Mouse (Mus musculus) heart, postnatal 14 days (tissue): ENCODE results near the gene Zfp3. TPM values are rescaled to one million over a fixed set of nuclear protein-coding genes. Genes with fewer than 3 reads are reported as not detected.
A peak's percentile ranks its signal among the peaks of the same experiment; 100 is the strongest.

ENCODE experiments used
- DNase-seq, 2 experiments: peaks; one replicate each; pipeline ENCODE4 v3.0.0; 2021 to 2022
- intact Hi-C: fragments of 180-260 bp; cut with DNase I; formaldehyde crosslinking; loops from one replicate; pipeline ENCODE4 v1.15.1; 2025
- microRNA-seq, 2 experiments: library from miRNA; unstranded; fragments of <30 nt; microRNA quantifications; one replicate each; pipeline ENCODE4 v1.2.0; 2021 to 2022
- total RNA-seq, 2 experiments: library from RNA; stranded (reverse); gene quantifications; 2 replicates each; pipeline ENCODE4 v1.2.3; 2021

The Zfp3 gene
- total RNA-seq, 2 experiments from 2014 or later, result 8.3 to 8.7 TPM

- intact Hi-C loops, result no loop called here
- no peak for DNase-seq
Observed at GRCm38 (mm10) chr11:70803711-70804200, 39.7 kb downstream of the Zfp3 start.

- no peak for DNase-seq
- intact Hi-C loops, result no loop called here
Observed at GRCm38 (mm10) chr11:70804395-70804794, 40.4 kb downstream of the Zfp3 start.

DNA sequence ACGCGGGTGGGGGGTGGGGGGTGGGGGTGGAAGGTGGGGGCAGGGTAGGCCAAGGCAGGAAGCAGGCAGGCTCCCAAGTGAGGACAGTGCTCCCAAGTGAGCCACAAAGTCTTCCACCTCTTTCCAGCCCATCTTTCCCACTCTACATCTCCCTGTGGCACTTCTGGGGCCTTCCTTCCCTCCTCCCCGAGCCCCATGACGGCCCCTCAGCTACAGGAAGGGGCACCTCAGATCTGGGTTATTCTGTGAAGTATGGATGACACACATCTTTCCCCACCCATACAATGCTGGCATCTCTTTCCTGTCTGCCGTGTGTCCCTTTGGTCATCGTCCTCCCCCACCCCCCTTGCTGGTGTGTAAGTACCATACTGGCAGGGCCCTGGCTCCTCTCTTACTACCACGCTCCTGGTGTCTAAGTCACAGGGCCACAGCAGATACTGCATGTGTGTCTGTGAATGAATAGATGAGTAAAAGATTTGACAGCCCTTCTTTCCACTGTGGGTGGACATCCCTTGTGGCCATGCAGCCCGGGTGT is 41.7 kb downstream of the Zfp3 start:
- no peak for DNase-seq

GRCm38 (mm10) chr11:70806697-70807096 is 42.7 kb downstream of the Zfp3 start:
- intact Hi-C loops, result no loop called here
- DNase-seq, result no peak

More for the DNA sequence above, 41.7 kb downstream of the Zfp3 start:
- intact Hi-C loops, result no loop called here

DNA sequence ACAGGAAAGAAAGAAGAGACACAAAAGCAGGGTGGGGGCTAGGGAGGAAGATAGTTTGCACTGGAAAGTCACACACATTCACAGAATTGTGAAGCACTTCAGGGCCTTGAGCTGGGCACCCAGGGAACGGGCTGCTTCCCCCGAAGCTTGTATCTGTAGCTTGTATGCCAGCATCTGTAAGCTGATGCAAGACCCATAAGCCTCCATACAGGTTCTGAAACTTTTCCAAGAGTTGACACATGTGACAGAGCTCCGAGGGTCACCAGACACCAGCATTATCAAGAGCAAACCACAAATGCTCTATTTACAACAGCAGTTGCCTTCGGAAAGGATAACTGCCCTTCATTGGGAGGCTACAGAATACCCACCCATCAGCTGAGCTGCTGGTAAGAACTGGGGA is 43.6 kb downstream of the Zfp3 start:
- no peak for DNase-seq
- intact Hi-C loops, result no loop called here

- DNase-seq, result no peak
- intact Hi-C loops, result no loop called here
Observed at GRCm38 (mm10) chr11:70808101-70808500, 44.1 kb downstream of the Zfp3 start.

- DNase-seq, result no peak
- intact Hi-C loops, result no loop called here
Observed at GRCm38 (mm10) chr11:70809011-70809410, 45.0 kb downstream of the Zfp3 start.

DNA sequence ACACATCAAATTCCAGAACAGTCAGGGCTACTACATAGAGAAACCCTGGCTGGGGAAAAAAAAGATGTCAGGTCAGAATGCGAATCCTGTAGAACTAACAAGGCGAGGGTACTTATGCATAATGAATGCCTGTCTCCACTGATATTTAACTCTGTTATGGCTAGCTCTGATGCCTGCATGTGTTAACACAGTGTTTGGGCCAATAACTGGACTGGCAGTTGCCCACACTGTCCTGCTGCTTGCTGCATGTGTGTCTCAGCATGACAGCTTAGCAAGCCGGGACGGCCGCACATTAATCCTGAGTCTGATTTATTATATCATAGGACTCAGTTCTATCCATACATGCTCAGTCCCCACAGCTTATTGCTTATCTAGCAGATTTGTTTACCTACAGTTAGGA is 47.0 kb downstream of the Zfp3 start:
- intact Hi-C loops, result no loop called here
- no peak for DNase-seq

DNA sequence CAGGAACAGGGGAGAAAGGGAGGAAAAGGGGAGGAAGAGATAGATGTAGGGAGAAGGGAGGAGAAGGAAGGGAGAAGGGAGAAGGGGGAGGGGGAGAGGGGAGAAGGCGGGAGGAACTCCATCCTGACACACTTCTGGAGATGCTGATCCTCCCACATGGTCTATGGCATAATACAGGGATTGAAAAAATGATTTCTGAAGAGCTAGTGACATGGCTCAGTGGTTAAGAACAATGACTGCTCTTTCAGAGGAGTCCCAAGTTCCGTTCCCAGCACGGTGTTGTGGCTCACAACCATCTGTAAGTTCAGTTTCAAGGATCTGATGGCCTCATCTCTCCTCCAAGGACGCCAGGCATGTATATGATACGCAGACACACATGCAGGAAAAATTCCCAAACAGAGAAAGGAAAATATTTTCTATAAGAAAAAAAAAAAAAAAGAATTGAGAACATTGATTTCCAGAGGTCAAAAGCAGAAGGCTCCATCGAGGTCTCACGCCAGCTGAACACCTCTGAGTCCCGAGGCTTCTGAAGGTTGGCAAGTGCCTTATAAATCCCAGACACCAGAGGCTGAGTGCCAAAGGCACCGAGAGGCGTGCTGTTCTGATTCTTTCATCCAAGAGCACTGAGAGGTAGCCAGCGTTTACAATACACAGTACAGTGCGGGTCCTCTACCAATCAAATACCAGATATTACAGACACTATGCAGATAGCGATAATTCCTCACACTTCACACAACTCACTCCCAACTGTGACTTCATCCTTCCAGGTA is 47.6 kb downstream of the Zfp3 start:
- intact Hi-C loops, result no loop called here
- DNase-seq, result no peak

DNA sequence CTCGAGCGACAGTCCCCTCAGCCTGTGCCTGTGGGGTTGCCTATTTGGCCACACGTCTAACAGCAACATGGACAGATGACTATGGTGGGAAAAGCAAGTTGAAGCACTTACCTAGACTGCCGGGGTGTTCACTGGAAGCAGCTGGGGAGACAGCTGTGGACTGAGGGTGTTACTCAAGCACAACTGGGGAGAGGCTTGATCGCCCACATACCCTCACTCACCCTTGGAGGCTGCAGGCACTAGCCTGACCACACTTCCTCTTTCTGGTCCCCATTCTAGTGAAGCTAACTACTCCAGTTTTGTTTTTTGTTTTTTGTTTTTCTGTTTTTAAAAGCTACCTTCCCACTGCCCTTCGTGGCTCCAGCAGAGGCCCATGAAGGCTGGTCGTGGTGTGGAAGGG is 48.4 kb downstream of the Zfp3 start, which contains the start of gene Scimp:
Gene Scimp (minus strand): TSS at position 222 of the 400 bp plus-strand sequence.
- intact Hi-C loops, result no loop called here

GRCm38 (mm10) chr11:70815071-70815470 is 51.1 kb downstream of the Zfp3 start:
- intact Hi-C loops, result no loop called here
- no peak for DNase-seq

More for the DNA sequence above, 48.4 kb downstream of the Zfp3 start, which contains the start of gene Scimp:
- DNase-seq, result no peak

GRCm38 (mm10) chr11:70815498-70816078 is 51.6 kb downstream of the Zfp3 start:
- intact Hi-C loops, result loop anchor here (1.0 kb wide), 1 partner anchor 37 kb away; no protein-coding TSS in a partner anchor
- DNase-seq, result peak; percentile 46 to 74

- DNase-seq, result no peak
- intact Hi-C loops, result loop anchor here (1.0 kb wide), 1 partner anchor 38 kb away; no protein-coding TSS in a partner anchor
Observed at GRCm38 (mm10) chr11:70816770-70817169, 52.8 kb downstream of the Zfp3 start.

DNA sequence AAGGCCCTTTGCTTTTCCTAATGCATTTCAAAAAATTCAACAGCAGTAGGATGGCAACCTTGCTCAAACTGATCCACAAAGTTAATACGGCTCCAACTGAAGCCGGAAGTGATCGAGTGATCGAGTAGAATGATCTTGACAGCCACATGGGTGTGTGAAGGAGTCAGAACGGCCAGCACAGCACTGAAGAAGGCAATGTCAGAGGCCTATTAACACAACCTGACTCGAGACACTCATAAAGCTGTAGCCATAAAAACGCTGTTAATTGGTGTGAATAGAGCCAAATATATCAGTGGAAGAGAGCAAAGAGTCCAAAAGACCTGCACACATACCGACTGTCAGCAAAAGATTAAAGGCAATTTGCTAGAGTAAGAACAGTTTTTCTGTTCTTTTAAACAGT is 56.1 kb downstream of the Zfp3 start:
- DNase-seq, result no peak
- intact Hi-C loops, result no loop called here

DNA sequence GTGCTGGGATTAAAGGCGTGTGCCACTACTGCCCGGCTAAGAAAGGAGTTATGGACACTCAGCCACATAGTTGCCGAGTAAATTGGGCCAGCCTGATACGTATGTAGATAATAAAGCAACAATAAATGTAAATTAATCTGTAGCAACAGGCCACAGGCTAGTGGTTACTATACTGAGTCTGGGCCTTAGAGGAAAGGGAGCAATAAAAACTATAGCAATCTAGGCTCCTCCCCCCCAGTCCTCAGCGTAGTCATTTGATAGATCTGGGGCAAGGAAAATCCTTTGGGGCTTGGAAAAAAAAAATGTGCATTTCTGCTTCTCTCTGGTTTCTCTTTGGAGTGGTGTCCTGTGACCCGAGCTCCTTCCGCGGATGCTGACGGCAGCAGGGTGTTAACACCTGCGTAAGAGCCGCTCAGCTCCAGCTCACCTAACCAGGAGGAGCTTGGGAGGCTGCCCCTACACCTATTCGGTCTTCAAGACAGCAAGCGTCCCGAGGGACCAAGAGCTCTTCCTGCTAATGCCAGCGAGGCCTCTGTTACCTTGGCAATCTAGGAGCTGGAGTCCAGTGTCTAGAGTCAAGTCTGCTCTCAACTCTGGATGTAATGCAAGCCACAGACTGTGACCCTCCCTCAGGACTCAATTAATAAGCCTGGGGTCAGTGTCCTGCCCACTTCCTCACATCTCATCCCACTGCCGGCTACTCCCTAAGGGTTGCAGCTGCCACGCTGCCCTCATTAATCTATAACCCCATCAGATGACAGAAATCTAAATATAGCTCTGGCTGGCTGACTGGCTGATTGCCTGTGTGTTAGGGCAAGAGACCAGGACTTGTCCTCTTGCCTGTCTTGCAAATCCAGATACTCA is 58.0 kb downstream of the Zfp3 start:
- peak in 1 of 2 experiments; percentile 17 for DNase-seq
- intact Hi-C loops, result no loop called here

Small RNA genes lying within 50 kb of the gene (microRNA-seq; reads per million reads assigned to microRNA genes)
- gene Gm22760, result 0 reads per million in 2 experiments

Other genes starting within 250 kb of the Zfp3 start
- under 1 TPM in 1 of 2 experiments, not detected in 1; 0.45 TPM for gene Vmo1, start 249.6 kb upstream of the Zfp3 start, total RNA-seq
- gene Gltpd2, start 245.0 kb upstream of the Zfp3 start, total RNA-seq, result not detected
- gene Psmb6, start 238.8 kb upstream of the Zfp3 start, total RNA-seq, result 100 to 1,000 TPM; 231 to 238 TPM
- not detected for gene Gm40193, start 231.3 kb upstream of the Zfp3 start, total RNA-seq
- gene Pld2, start 224.1 kb upstream of the Zfp3 start, total RNA-seq, result 1 to 10 TPM; 7.7 to 8.4 TPM
- gene Mink1, start 201.3 kb upstream of the Zfp3 start, total RNA-seq, result 10 to 100 TPM; 42.2 to 44.1 TPM
- not detected for gene 4930544D05Rik, start 148.4 kb upstream of the Zfp3 start, total RNA-seq
- gene Chrne, start 145.0 kb upstream of the Zfp3 start, total RNA-seq, result not detected
- gene Gp1ba, start 125.1 kb upstream of the Zfp3 start, total RNA-seq, result under 1 TPM; 0.17 to 0.22 TPM
- gene Rnf167, start 117.0 kb upstream of the Zfp3 start, total RNA-seq, result 10 to 100 TPM; 52.0 to 54.4 TPM
- gene Slc25a11, start 116.7 kb upstream of the Zfp3 start, total RNA-seq, result 100 to 1,000 TPM; 438 to 444 TPM
- gene Pfn1, start 109.6 kb upstream of the Zfp3 start, total RNA-seq, result 100 to 1,000 TPM; 326 to 379 TPM
- gene Eno3, start 107.0 kb upstream of the Zfp3 start, total RNA-seq, result 1,000 to 10,000 TPM; 1,878 to 1,971 TPM
- 10 to 100 TPM; 83.4 to 84.4 TPM for gene Spag7, start 94.8 kb upstream of the Zfp3 start, total RNA-seq
- gene Camta2, start 76.1 kb upstream of the Zfp3 start, total RNA-seq, result 10 to 100 TPM; 38.3 to 40.0 TPM
- 1 to 10 TPM; 3.0 to 4.7 TPM for gene Inca1, start 64.1 kb upstream of the Zfp3 start, total RNA-seq
- 100 to 1,000 TPM; 322 to 323 TPM for gene Kif1c, start 63.7 kb upstream of the Zfp3 start, total RNA-seq
- under 1 TPM; 0.29 to 0.55 TPM for gene Scimp, start 48.4 kb downstream of the Zfp3 start, total RNA-seq
- gene Rabep1, start 80.6 kb downstream of the Zfp3 start, total RNA-seq, result 10 to 100 TPM; 32.8 to 34.8 TPM
- 10 to 100 TPM; 46.8 to 49.6 TPM for gene Nup88, start 205.8 kb downstream of the Zfp3 start, total RNA-seq
- gene Rpain, start 206.0 kb downstream of the Zfp3 start, total RNA-seq, result 10 to 100 TPM; 17.4 to 18.1 TPM
- 100 to 1,000 TPM; 202 to 214 TPM for gene C1qbp, start 218.8 kb downstream of the Zfp3 start, total RNA-seq
- gene Dhx33, start 240.2 kb downstream of the Zfp3 start, total RNA-seq, result 10 to 100 TPM; 10.7 to 11.6 TPM